10 mouse cellular contexts compared by ENCODE assay signal in the genomic region with DNA sequence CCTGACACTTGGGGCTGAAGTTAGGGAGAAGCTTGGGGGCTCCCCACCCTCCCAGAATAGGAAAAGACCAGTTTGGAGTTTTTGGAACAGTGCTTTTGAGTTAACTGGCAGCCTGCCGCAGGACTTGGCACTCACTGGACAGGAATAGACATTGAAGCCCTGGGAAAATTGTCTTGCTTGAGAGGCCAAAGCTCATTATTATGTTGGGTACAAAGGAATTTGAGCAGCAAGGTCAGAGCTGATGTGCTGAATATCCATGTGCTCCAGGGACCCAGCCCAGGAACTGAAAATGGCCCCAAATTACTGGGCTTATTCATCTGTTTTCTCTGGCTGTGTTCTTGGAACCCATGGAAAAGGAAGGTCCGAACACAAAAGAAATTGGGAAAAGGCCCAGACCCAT.
DNase-seq lines count a peak whose midpoint lies in the region; ATAC-seq lines count a peak whose summit lies in the region.
"Had no signal": no experiment of that assay in that cellular context is flagged by ENCODE, and none has a peak within 500 bp of the region (broad histone marks: within the 10 kb centered on the region; RNA-seq: fewer than 3 reads in every experiment).

No protein-coding gene starts in this region.

- H3K36me3 ChIP-seq in forebrain, embryonic 14.5 days (ENCODE audit: control insufficient read depth, insufficient read depth, low read length), result no peaks in the 10 kb centered on the region
- H3K36me3 ChIP-seq in forebrain, embryonic 10.5 days (replicated peaks), result no peaks in the 10 kb centered on the region
- no peaks in the 10 kb centered on the region for H3K36me3 ChIP-seq in midbrain, embryonic 14.5 days (ENCODE audit: control insufficient read depth, insufficient read depth, low read length)
- no peaks in the 10 kb centered on the region for H3K36me3 ChIP-seq in midbrain, embryonic 15.5 days (replicated peaks)
- H3K36me3 ChIP-seq: embryonic facial prominence, embryonic 12.5 days; neural tube, embryonic 12.5 days had no signal

- no peak overlapping the region for H3K9ac ChIP-seq in forebrain, embryonic 14.5 days (ENCODE audit: low read length)
- no peak overlapping the region for H3K9ac ChIP-seq in midbrain, embryonic 14.5 days (replicated peaks; ENCODE audit: low read length)
- H3K9ac ChIP-seq in midbrain, embryonic 15.5 days, result no peak overlapping the region
- H3K9ac ChIP-seq: embryonic facial prominence, embryonic 12.5 days; neural tube, embryonic 12.5 days had no signal

- peak; percentile 72 for DNase-seq in forebrain, embryonic 14.5 days (ENCODE audit: low spot score)
- no peak for DNase-seq in forebrain, embryonic 10.5 days (ENCODE audit: extremely low spot score, low spot score)
- DNase-seq in midbrain, embryonic 14.5 days, result peak; percentile 46
- peak; percentile 52 to 56 for DNase-seq in layer of hippocampus, adult 8-10 months (ENCODE audit: low spot score in 2 of 2)
- peak; percentile 13 for DNase-seq in right cerebral cortex, postnatal 25 days
- DNase-seq in retina, postnatal 1 day, result no peak

- no peak overlapping the region for H3K4me2 ChIP-seq in forebrain, embryonic 14.5 days (ENCODE audit: low read length)
- H3K4me2 ChIP-seq in midbrain, embryonic 14.5 days (ENCODE audit: low read length), result no peak overlapping the region
- no peak overlapping the region for H3K4me2 ChIP-seq in midbrain, embryonic 15.5 days
- H3K4me2 ChIP-seq: embryonic facial prominence, embryonic 12.5 days; neural tube, embryonic 12.5 days had no signal

- H3K27me3 ChIP-seq in forebrain, embryonic 14.5 days (replicated peaks; ENCODE audit: control insufficient read depth, insufficient read depth, low read length), result no peaks in the 10 kb centered on the region
- no peaks in the 10 kb centered on the region for H3K27me3 ChIP-seq in forebrain, embryonic 10.5 days (ENCODE audit: poor library complexity, severe bottlenecking)
- no peaks in the 10 kb centered on the region for H3K27me3 ChIP-seq in midbrain, embryonic 14.5 days (ENCODE audit: control insufficient read depth, insufficient read depth, low read length)
- no peaks in the 10 kb centered on the region for H3K27me3 ChIP-seq in midbrain, embryonic 15.5 days (replicated peaks)
- H3K27me3 ChIP-seq: embryonic facial prominence, embryonic 12.5 days; neural tube, embryonic 12.5 days had no signal

- H3K9me3 ChIP-seq in forebrain, embryonic 14.5 days (replicated peaks; ENCODE audit: control insufficient read depth, low read length), result no peaks in the 10 kb centered on the region
- H3K9me3 ChIP-seq in forebrain, embryonic 10.5 days, result no peaks in the 10 kb centered on the region
- H3K9me3 ChIP-seq in midbrain, embryonic 14.5 days (ENCODE audit: control insufficient read depth, low read length), result no peaks in the 10 kb centered on the region
- no peaks in the 10 kb centered on the region for H3K9me3 ChIP-seq in midbrain, embryonic 15.5 days
- H3K9me3 ChIP-seq: embryonic facial prominence, embryonic 12.5 days; neural tube, embryonic 12.5 days had no signal

- WGBS in forebrain, embryonic 14.5 days, result 48% methylated on average over 2 of the region's 2 CpGs
- WGBS in forebrain, embryonic 10.5 days, result 84% methylated on average over 2 of the region's 2 CpGs
- WGBS in midbrain, embryonic 14.5 days, result 65% methylated on average over 2 of the region's 2 CpGs
- WGBS in midbrain, embryonic 15.5 days, result 49% methylated on average over 2 of the region's 2 CpGs

- no peaks in the 10 kb centered on the region for H3K4me1 ChIP-seq in forebrain, embryonic 14.5 days (ENCODE audit: control insufficient read depth, insufficient read depth, low read length)
- no peaks in the 10 kb centered on the region for H3K4me1 ChIP-seq in forebrain, embryonic 10.5 days
- no peaks in the 10 kb centered on the region for H3K4me1 ChIP-seq in midbrain, embryonic 14.5 days (ENCODE audit: control insufficient read depth, insufficient read depth, low read length)
- peaks cover 6% of the 10 kb centered on the region; the same call in 1 of the 2 replicates for H3K4me1 ChIP-seq in midbrain, embryonic 15.5 days
- H3K4me1 ChIP-seq: embryonic facial prominence, embryonic 12.5 days; neural tube, embryonic 12.5 days had no signal

- peak; percentile 74; the same call in 1 of the 2 replicates for ATAC-seq in forebrain, embryonic 14.5 days
- ATAC-seq in midbrain, embryonic 14.5 days (ENCODE audit: low FRiP score, low TSS enrichment), result no peak
- no peak for ATAC-seq in midbrain, embryonic 15.5 days (replicated peaks)
- no peak for ATAC-seq in granulocyte monocyte progenitor cell, adult 5-6 weeks (replicated peaks; ENCODE audit: poor library complexity, severe bottlenecking)

- H3K27ac ChIP-seq in forebrain, embryonic 14.5 days (ENCODE audit: low read depth, low read length), result no peak overlapping the region
- H3K27ac ChIP-seq in forebrain, embryonic 10.5 days, result no peak overlapping the region
- no peak overlapping the region for H3K27ac ChIP-seq in midbrain, embryonic 14.5 days (replicated peaks; ENCODE audit: low read depth, low read length)
- H3K27ac ChIP-seq in midbrain, embryonic 15.5 days, result no peak overlapping the region
- H3K27ac ChIP-seq: embryonic facial prominence, embryonic 12.5 days; neural tube, embryonic 12.5 days had no signal

- H3K4me3 ChIP-seq in forebrain, embryonic 14.5 days (ENCODE audit: low read depth, low read length), result no peak overlapping the region
- no peak overlapping the region for H3K4me3 ChIP-seq in forebrain, embryonic 10.5 days
- no peak overlapping the region for H3K4me3 ChIP-seq in midbrain, embryonic 14.5 days (replicated peaks; ENCODE audit: low read depth, low read length)
- no peak overlapping the region for H3K4me3 ChIP-seq in midbrain, embryonic 15.5 days
- H3K4me3 ChIP-seq: embryonic facial prominence, embryonic 12.5 days; neural tube, embryonic 12.5 days had no signal

Comparison
In these comparisons a context has a peak if more than half of its experiments do, and no peak if none do; other contexts are left out.
1. DNase-seq: peak in forebrain, embryonic 14.5 days (single experiment), midbrain, embryonic 14.5 days (single experiment), layer of hippocampus, adult 8-10 months (2 of 2) and right cerebral cortex, postnatal 25 days (single experiment); none in forebrain, embryonic 10.5 days (single experiment) and retina, postnatal 1 day (single experiment).